Mouse (Mus musculus) kidney, adult 2 months (tissue): ENCODE results near the gene Fzd5. TPM values are rescaled to one million over a fixed set of nuclear protein-coding genes. Genes with fewer than 3 reads are reported as not detected.
A peak's percentile ranks its signal among the peaks of the same experiment; 100 is the strongest.

Source experiments
- DNase-seq: peaks from one replicate; pipeline ENCODE4 v3.0.0; 2021
- H3K27ac ChIP-seq: fragments of 200-500 bp; 2 replicates; pipeline ENCODE4 v1.5.1; 2012; ENCODE audit warnings: low read depth, low read length, control low read depth, inconsistent platforms; ENCODE audit not compliant: insufficient read depth
- H3K27me3 ChIP-seq: fragments of 200-500 bp; replicated peaks from 2 replicates; pipeline ENCODE4 v1.6.1; 2012; ENCODE audit warnings: mild to moderate bottlenecking, moderate library complexity, low read length, inconsistent platforms; ENCODE audit not compliant: control insufficient read depth, insufficient read depth
- H3K36me3 ChIP-seq: fragments of 200-500 bp; 2 replicates; pipeline ENCODE4 v1.6.1; 2012; ENCODE audit warnings: mild to moderate bottlenecking, moderate library complexity, low read length, inconsistent platforms; ENCODE audit not compliant: control insufficient read depth, insufficient read depth
- H3K4me1 ChIP-seq: fragments of 200-500 bp; 2 replicates; pipeline ENCODE4 v1.6.1; 2011; ENCODE audit warnings: low read length; ENCODE audit not compliant: control insufficient read depth, insufficient read depth
- H3K4me3 ChIP-seq: fragments of 200-500 bp; 2 replicates; pipeline ENCODE4 v1.5.1; 2011; ENCODE audit warnings: mild to moderate bottlenecking, low read depth, low read length, control low read depth; ENCODE audit not compliant: insufficient read depth
- CTCF ChIP-seq: fragments of 200-500 bp; conservative IDR thresholded peaks from 2 replicates; pipeline ENCODE4 v1.5.1; 2011; ENCODE audit warnings: low read depth, mild to moderate bottlenecking, control low read depth, low read length, moderate library complexity, mixed read lengths; ENCODE audit not compliant: insufficient read depth, insufficient read length
- POLR2A ChIP-seq: fragments of 200-500 bp; IDR thresholded peaks from one replicate; pipeline ENCODE4 v1.6.1; 2011; ENCODE audit warnings: low read depth, low read length, control low read depth
- WGBS: fragments of 180-500 bp; shearing (Covaris S2); methylation state at CpG from one replicate; pipeline ENCODE4 v1.1.7; 2018; 5-methylcytosine and 5-hydroxymethylcytosine counted together
- polyA plus RNA-seq: library from polyadenylated mRNA; depleted of rRNA; stranded (reverse); fragments of >200 nt; gene quantifications from 2 replicates; pipeline ENCODE4 v1.2.3, GENCODE M21; 2012

Fzd5 gene
- polyA plus RNA-seq, 1 experiment, result 9.7 TPM

GRCm38 (mm10) chr1:64742741-64743408, 5.3 kb upstream of the Fzd5 start:
- peak overlapping the region; percentile 66 for H3K27ac ChIP-seq
- peak overlapping the region; percentile 18; the same call in 1 of the 2 replicates for H3K4me3 ChIP-seq

DNA sequence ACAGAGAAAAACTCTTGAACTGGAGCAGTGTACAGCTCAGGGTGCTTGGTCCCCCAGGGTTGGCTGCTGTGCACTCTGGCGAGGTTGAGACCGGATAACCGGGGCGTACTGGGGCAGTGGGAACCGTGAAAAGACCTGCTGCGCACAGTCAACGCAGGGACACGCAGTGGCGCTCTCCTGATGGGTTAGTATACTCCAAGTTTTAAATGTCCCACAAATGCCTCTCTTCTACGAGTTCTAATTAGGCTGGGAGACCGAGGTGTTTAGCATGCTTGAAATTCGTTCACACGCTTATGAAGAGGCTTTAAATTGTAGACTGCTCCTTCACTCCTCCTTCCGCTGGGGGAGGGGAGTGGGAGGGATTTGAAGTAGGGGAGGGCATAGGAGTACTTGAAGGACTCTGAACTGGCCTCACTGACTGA, 1.1 kb upstream of the Fzd5 start:
- Histone ChIP-seq H3K27me3 (no peaks in the 10 kb centered on the region), H3K4me1 (peaks cover 11% of the 10 kb centered on the region; the same call in 1 of the 2 replicates), H3K36me3 (no peaks in the 10 kb centered on the region), H3K27ac (peak overlapping the region; percentile 92), H3K4me3 (peak overlapping the region; percentile 23)
- TF ChIP-seq CTCF (0 out of 2 replicates have a peak, but pooled peaks have one; percentile 8), POLR2A (no peak)
- DNase-seq, result peak; percentile 86
- under 1% methylated on average over 14 of the region's 14 CpGs for WGBS

More at GRCm38 (mm10) chr1:64742741-64743408, 5.3 kb upstream of the Fzd5 start:
- Histone ChIP-seq H3K4me1 (peaks cover 4% of the 10 kb centered on the region; the same call in 1 of the 2 replicates), H3K27me3 (no peaks in the 10 kb centered on the region), H3K36me3 (no peaks in the 10 kb centered on the region)
- no peak for TF ChIP-seq POLR2A
- no peak for TF ChIP-seq CTCF
- peak; percentile 89 for DNase-seq
- WGBS, result 53% methylated on average over 18 of the region's 18 CpGs

- Histone ChIP-seq H3K4me1 (peaks cover 11% of the 10 kb centered on the region; the same call in 1 of the 2 replicates), H3K36me3 (no peaks in the 10 kb centered on the region), H3K27me3 (no peaks in the 10 kb centered on the region), H3K4me3 (peak overlapping the region; percentile 48), H3K27ac (peak overlapping the region; percentile 92)
- TF ChIP-seq POLR2A (no peak), CTCF (no peak)
- under 1% methylated on average over 11 of the region's 11 CpGs for WGBS
- DNase-seq, result peak; percentile 93
These were observed 617 bp upstream of the Fzd5 start for GRCm38 (mm10) chr1:64738180-64738555.

DNA sequence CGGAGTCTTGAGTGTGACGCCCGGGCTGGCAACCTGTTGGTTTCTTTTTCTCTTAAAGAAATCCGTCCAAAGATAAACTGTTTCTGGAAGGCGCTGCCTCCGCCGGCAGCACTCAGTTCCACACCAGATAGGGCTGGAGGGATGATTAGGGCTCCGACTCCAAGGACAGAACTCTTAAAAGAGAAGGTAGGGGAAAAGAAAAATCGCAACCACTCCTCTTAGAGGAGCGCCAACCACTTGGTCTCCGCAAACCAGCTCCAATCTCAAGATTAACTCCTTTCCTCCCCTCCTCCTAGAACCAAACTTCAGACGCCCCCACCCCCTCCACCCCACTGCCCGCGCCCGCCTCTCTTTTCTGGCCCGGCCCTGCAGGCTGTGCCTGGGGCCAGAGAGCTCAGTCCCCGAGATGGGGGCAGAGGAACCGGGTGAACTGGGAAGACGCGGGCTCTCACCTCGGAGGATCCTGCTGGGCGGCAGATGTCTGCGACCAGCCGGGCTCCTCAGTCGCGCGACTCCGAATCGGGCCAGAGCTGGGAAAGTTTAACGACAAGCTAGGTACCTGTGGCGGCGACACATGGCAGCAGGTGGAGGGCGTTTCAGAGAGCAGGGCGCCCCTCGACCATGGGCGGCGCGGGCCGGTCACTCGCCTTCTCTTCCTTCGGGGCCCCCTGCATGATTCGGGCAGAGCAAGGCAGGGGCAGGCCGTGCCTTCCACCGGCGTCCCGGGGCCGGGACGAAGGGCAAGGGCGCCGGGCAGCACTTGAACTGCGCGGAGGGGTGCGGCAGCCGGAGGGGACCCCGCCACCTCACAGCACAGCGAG, 660 bp downstream of the Fzd5 start:
- DNase-seq, result no peak
- Histone ChIP-seq H3K27me3 (no peaks in the 10 kb centered on the region), H3K4me3 (peak overlapping the region; percentile 80), H3K27ac (peak overlapping the region; percentile 18), H3K4me1 (peaks cover 7% of the 10 kb centered on the region; the same call in 1 of the 2 replicates), H3K36me3 (no peaks in the 10 kb centered on the region)
- under 1% methylated on average over 56 of the region's 56 CpGs for WGBS
- TF ChIP-seq CTCF, result no peak
- no peak for TF ChIP-seq POLR2A

DNA sequence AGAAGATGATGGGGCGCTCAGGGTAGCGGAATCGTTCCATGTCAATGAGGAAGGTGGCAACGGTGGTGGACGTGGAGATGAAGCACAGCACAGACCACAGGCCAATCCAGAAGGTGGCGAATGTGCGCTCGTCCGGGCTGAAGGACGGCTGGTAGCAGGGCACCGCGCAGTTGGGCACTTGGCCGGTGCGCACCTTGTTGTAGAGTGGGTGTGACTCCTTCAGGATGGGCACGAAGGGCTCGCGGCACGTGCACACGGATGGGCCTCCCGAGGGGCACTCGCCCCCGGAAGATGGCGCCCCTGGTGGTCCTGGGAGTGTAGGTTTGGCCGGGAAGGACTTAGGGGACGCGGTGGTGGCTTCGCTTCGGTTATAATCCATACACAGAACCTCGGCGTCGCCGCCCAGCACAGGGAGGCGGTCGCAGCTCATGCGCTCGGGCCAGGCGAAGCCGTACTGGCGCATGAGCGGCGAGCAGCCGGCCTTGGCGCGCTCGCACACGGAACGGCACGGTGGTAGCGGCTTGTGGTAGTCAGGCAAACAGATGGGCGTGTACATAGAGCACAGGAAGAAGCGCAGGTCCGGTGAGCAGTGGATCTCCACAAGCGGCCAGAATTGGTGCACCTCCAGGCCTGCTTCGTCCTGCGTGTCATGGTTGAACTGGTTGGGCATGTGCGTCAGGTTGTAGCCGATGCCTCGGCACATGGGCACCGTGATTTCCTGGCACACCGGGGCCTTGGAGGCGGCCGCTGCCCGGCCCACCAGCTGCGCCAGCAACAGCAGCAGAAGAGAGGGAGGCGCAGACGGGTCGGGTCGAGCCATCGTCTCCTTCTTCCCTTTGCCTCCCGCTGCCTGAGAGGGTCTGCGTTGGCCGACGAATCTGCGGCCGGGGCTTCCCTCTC, 1.5 kb downstream of the Fzd5 start:
- H3K4me3 ChIP-seq, result peak overlapping the region; percentile 80
- no peaks in the 10 kb centered on the region for H3K27me3 ChIP-seq
- TF ChIP-seq CTCF, result no peak
- TF ChIP-seq POLR2A, result no peak
- H3K36me3 ChIP-seq, result no peaks in the 10 kb centered on the region
- H3K4me1 ChIP-seq, result peaks cover 7% of the 10 kb centered on the region; the same call in 1 of the 2 replicates
- DNase-seq, result peak; percentile 72
- 16% methylated on average over 75 of the region's 75 CpGs for WGBS
- no peak overlapping the region for H3K27ac ChIP-seq
